Mouse (Mus musculus) right cerebral cortex, postnatal 14 days (tissue): Measurements from ENCODE around the gene Entpd5.
"Not testable (repeated sequence)": the region's sequence is repeated elsewhere in the genome, so short reads cannot be mapped to it uniquely, and the experiment has no call there.

Source experiments
- DNase-seq: peaks from one replicate; pipeline ENCODE4 v3.0.0; 2022

Gene Entpd5

GRCm38 (mm10) chr12:84398629-84399028 is 10.2 kb downstream of the Entpd5 start:
- DNase-seq: no peak

- DNase-seq: no peak
Measured at GRCm38 (mm10) chr12:84397685-84398084, 11.1 kb downstream of the Entpd5 start.

GRCm38 (mm10) chr12:84396947-84397679 is 11.7 kb downstream of the Entpd5 start:
- DNase-seq: no peak

- DNase-seq: no peak
Measured at GRCm38 (mm10) chr12:84393847-84394246, 15.0 kb downstream of the Entpd5 start.

- no peak for DNase-seq
Measured at GRCm38 (mm10) chr12:84392681-84393080, 16.1 kb downstream of the Entpd5 start.

GRCm38 (mm10) chr12:84390336-84390735 is 18.5 kb downstream of the Entpd5 start:
- no peak for DNase-seq

- no peak for DNase-seq
Measured at GRCm38 (mm10) chr12:84388774-84389400, 19.9 kb downstream of the Entpd5 start.

- no peak for DNase-seq
Measured at GRCm38 (mm10) chr12:84388097-84388496, 20.7 kb downstream of the Entpd5 start.

GRCm38 (mm10) chr12:84385408-84385807 is 23.4 kb downstream of the Entpd5 start:
- no peak for DNase-seq

- peak; percentile 21 for DNase-seq
Measured at GRCm38 (mm10) chr12:84384644-84385081, 24.2 kb downstream of the Entpd5 start.

- DNase-seq: no peak
Measured at GRCm38 (mm10) chr12:84382369-84382768, 26.5 kb downstream of the Entpd5 start.

- DNase-seq: no peak
Measured at GRCm38 (mm10) chr12:84373831-84374481, 34.9 kb downstream of the Entpd5 start.

GRCm38 (mm10) chr12:84371647-84372046 is 37.2 kb downstream of the Entpd5 start:
- DNase-seq: no peak

- no peak for DNase-seq
Measured at GRCm38 (mm10) chr12:84366971-84367370, 41.9 kb downstream of the Entpd5 start.

GRCm38 (mm10) chr12:84365137-84365536 is 43.7 kb downstream of the Entpd5 start:
- DNase-seq: no peak

- DNase-seq: no peak
Measured at GRCm38 (mm10) chr12:84364291-84364690, 44.5 kb downstream of the Entpd5 start.

- DNase-seq: no peak
Measured at GRCm38 (mm10) chr12:84362872-84363271, 46.0 kb downstream of the Entpd5 start.

- DNase-seq: peak; percentile 95
Measured at GRCm38 (mm10) chr12:84361555-84362489, 47.0 kb downstream of the Entpd5 start, which contains the start of the genes Coq6 and Fam161b. Gene Coq6, plus strand, starts transcription at chr12:84361657. Gene Fam161b, minus strand, starts transcription at chr12:84361833.

GRCm38 (mm10) chr12:84358699-84359098 is 50.1 kb downstream of the Entpd5 start:
- DNase-seq: not testable (repeated sequence)

GRCm38 (mm10) chr12:84347192-84347591 is 61.6 kb downstream of the Entpd5 start:
- DNase-seq: no peak

- DNase-seq: no peak
Measured at GRCm38 (mm10) chr12:84336963-84337625, 71.7 kb downstream of the Entpd5 start.

GRCm38 (mm10) chr12:84327111-84327512 is 81.7 kb downstream of the Entpd5 start:
- DNase-seq: no peak
